Mouse (Mus musculus): ENCODE results near the gene Loxl4. TPM values are rescaled to one million over a fixed set of nuclear protein-coding genes. Genes with fewer than 3 reads are reported as not detected.

Loxl4 gene
- polyA plus RNA-seq (2016; fragmentation: Nextera tagmentation; extraction: Ambion mirVana): 0.04 and 0.10 TPM in 2 replicates

DNA sequence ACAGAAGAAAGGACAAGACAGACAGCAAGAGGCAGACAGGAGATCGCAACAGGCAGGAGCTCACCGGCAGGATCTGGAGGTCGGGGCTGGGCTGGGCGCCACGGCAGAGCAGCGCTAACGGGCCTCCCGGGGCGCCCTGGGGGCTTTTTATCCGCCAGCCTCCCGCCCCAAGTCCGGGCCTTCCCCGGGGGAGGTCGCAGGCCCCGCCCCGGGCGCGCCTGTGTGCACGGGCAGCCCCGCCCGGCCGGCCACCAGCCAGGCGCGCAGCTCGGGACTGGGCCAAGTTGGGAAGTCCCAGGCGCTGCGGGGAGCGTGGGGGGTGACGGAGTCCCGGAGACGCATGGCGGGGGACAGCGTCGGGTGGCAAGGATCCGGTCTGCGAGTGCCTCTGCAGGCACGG lies at the start of gene Loxl4:
Gene Loxl4, minus strand, starts transcription at position 160 of the 400 bp plus-strand sequence.
- Histone ChIP-seq H3K27me3 (ENCODE audit: insufficient read depth, poor library complexity, severe bottlenecking) (peaks cover 65% of the 10 kb centered on the region), H3K4me1 (peaks cover 17% of the 10 kb centered on the region), H3K27ac (0 out of 2 replicates have a peak within 1 kb of the TSS, but pooled peaks have one; percentile 42), H3K36me3 (no peaks in the 10 kb centered on the region), H3K4me3 (peak within 1 kb of the TSS; percentile 62), H3K9me3 (no peaks in the 10 kb centered on the region)
- 2% methylated on average over 37 of the region's 37 CpGs for WGBS
- no peak for DNase-seq (ENCODE audit: low spot score)

- Histone ChIP-seq H3K27me3 (ENCODE audit: insufficient read depth, poor library complexity, severe bottlenecking) (peaks cover 13% of the 10 kb centered on the region; the same call in 1 of the 2 replicates), H3K9me3 (no peaks in the 10 kb centered on the region), H3K36me3 (no peaks in the 10 kb centered on the region), H3K27ac (peak overlapping the region; percentile 60; the same call in 1 of the 2 replicates), H3K4me3 (no peak overlapping the region), H3K4me1 (peaks cover 24% of the 10 kb centered on the region)
- no peak for DNase-seq (ENCODE audit: low spot score)
- 42% methylated on average over 9 of the region's 9 CpGs for WGBS
Measured at GRCm38 (mm10) chr19:42661430-42662164, 49.0 kb upstream of the Loxl4 start.

DNA sequence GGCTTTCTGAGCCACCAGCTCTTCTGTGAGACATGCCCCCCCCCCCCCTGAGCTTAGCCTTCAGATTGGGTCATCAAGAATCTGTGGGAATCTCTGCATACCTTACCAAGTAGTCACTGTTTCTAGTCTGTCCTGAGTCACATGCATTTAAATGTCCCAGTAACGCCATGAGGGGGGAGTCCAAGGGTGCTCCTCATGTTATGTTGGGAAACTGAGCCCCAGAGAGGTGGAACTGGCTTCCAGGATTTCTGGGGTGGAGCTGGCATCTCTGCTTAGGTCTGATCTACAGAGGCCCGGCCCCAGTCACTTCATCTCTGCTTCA lies 47.6 kb upstream of the Loxl4 start:
- DNase-seq (ENCODE audit: low spot score): no peak

GRCm38 (mm10) chr19:42659354-42660243 lies 47.0 kb upstream of the Loxl4 start:
- 62% methylated on average over 21 of the region's 21 CpGs for WGBS
- H3K9me3 ChIP-seq: no peaks in the 10 kb centered on the region
- no peak overlapping the region for H3K4me3 ChIP-seq
- H3K27ac ChIP-seq: peak overlapping the region; percentile 5; the same call in 1 of the 2 replicates
- peaks cover 31% of the 10 kb centered on the region for H3K27me3 ChIP-seq (ENCODE audit: insufficient read depth, poor library complexity, severe bottlenecking)
- no peak for DNase-seq (ENCODE audit: low spot score)
- no peaks in the 10 kb centered on the region for H3K36me3 ChIP-seq
- H3K4me1 ChIP-seq: peaks cover 24% of the 10 kb centered on the region

More for the DNA sequence above, 47.6 kb upstream of the Loxl4 start:
- no peak overlapping the region for H3K4me3 ChIP-seq
- H3K27ac ChIP-seq: no peak overlapping the region
- H3K27me3 ChIP-seq (ENCODE audit: insufficient read depth, poor library complexity, severe bottlenecking): peaks cover 27% of the 10 kb centered on the region
- peaks cover 24% of the 10 kb centered on the region for H3K4me1 ChIP-seq
- 74% methylated on average over 2 of the region's 2 CpGs for WGBS
- H3K9me3 ChIP-seq: no peaks in the 10 kb centered on the region
- no peaks in the 10 kb centered on the region for H3K36me3 ChIP-seq

- Histone ChIP-seq H3K4me3 (no peak overlapping the region), H3K27ac (no peak overlapping the region), H3K36me3 (no peaks in the 10 kb centered on the region), H3K9me3 (no peaks in the 10 kb centered on the region), H3K27me3 (ENCODE audit: insufficient read depth, poor library complexity, severe bottlenecking) (peaks cover 37% of the 10 kb centered on the region), H3K4me1 (peaks cover 26% of the 10 kb centered on the region)
- no peak for DNase-seq (ENCODE audit: low spot score)
- WGBS: 75% methylated on average over 6 of the region's 6 CpGs
Measured at GRCm38 (mm10) chr19:42658435-42659135, 46.0 kb upstream of the Loxl4 start.

GRCm38 (mm10) chr19:42657769-42658168 lies 45.2 kb upstream of the Loxl4 start:
- H3K4me3 ChIP-seq: no peak overlapping the region
- H3K9me3 ChIP-seq: no peaks in the 10 kb centered on the region
- H3K36me3 ChIP-seq: no peaks in the 10 kb centered on the region
- H3K27me3 ChIP-seq (ENCODE audit: insufficient read depth, poor library complexity, severe bottlenecking): peaks cover 33% of the 10 kb centered on the region
- no peak for DNase-seq (ENCODE audit: low spot score)
- H3K27ac ChIP-seq: no peak overlapping the region
- WGBS: 56% methylated on average over 4 of the region's 4 CpGs
- H3K4me1 ChIP-seq: peaks cover 33% of the 10 kb centered on the region

DNA sequence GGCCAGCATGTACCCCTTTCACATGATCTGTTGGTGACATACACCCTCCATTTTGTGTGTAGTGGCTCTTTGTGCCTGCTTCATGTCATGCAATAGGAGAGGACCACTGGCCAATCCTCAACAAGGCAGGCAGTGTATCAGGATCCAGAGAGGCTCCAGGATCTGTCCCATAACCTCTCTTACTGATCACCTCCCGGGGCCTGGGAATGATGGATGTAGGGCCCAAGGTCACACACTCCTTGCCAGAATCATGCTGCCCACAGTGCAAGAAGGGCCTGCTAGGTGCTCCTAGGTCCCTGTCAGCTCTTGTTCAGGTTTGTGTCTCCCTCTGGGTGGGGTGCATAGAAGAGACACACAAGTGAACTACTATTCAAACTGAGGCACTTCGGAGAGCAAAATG lies 44.7 kb upstream of the Loxl4 start:
- WGBS: 81% methylated on average over 2 of the region's 2 CpGs
- H3K27me3 ChIP-seq (ENCODE audit: insufficient read depth, poor library complexity, severe bottlenecking): peaks cover 33% of the 10 kb centered on the region
- H3K36me3 ChIP-seq: no peaks in the 10 kb centered on the region
- H3K27ac ChIP-seq: no peak overlapping the region
- H3K4me3 ChIP-seq: no peak overlapping the region
- no peak for DNase-seq (ENCODE audit: low spot score)
- H3K4me1 ChIP-seq: peaks cover 32% of the 10 kb centered on the region
- H3K9me3 ChIP-seq: no peaks in the 10 kb centered on the region

DNA sequence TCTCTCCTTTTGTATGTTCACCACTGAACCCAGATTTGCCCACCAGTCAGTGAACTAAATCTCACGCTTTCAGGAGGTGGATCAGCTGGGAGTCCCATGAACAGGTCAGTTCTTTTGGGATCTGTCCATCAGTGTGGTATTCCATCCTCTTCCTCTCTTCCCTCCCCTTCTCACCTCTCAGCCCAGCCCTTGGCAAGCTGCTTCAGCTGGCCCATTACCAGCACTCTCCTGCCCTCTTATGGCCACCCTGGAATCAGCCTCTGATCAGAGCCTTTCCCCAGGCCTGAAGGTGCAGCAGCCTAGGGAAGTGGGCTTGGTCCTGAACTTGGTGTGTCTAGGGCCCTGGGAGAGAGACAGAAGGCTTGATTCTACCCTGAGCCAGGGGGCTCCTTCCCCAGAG lies 42.4 kb upstream of the Loxl4 start:
- no peak for DNase-seq (ENCODE audit: low spot score)
- 27% methylated on average over 1 of the region's 1 CpGs for WGBS

DNA sequence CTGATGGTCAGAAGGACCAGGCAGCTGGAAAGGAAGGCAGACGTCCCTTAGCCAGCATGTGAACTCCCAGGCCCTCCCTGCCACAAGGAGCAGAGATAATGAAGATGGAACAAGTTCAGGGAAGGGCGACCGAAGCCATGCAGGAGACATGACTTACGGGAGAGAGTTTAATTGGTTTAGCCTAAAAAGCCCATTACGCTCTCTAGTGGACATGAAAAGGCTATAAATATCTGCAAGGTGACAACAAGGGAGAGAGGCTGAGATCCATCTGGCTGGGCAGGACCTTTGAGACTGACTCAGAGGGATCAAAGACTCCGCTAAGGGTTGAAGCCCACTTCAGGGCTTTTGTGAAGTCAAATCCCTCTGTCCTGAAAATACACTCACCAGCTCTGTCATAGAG lies 40.5 kb upstream of the Loxl4 start:
- WGBS: 33% methylated on average over 6 of the region's 6 CpGs

More for the DNA sequence above, 42.4 kb upstream of the Loxl4 start:
- H3K9me3 ChIP-seq: no peaks in the 10 kb centered on the region
- no peak overlapping the region for H3K4me3 ChIP-seq
- peaks cover 33% of the 10 kb centered on the region for H3K27me3 ChIP-seq (ENCODE audit: insufficient read depth, poor library complexity, severe bottlenecking)
- H3K36me3 ChIP-seq: no peaks in the 10 kb centered on the region
- no peak overlapping the region for H3K27ac ChIP-seq
- peaks cover 17% of the 10 kb centered on the region for H3K4me1 ChIP-seq

GRCm38 (mm10) chr19:42652425-42652824 lies 39.8 kb upstream of the Loxl4 start:
- peaks cover 27% of the 10 kb centered on the region for H3K27me3 ChIP-seq (ENCODE audit: insufficient read depth, poor library complexity, severe bottlenecking)
- no peak for DNase-seq (ENCODE audit: low spot score)
- H3K4me1 ChIP-seq: peaks cover 10% of the 10 kb centered on the region
- H3K4me3 ChIP-seq: no peak overlapping the region
- H3K36me3 ChIP-seq: no peaks in the 10 kb centered on the region
- H3K9me3 ChIP-seq: no peaks in the 10 kb centered on the region
- WGBS: 82% methylated on average over 7 of the region's 7 CpGs
- no peak overlapping the region for H3K27ac ChIP-seq

More for the DNA sequence above, 40.5 kb upstream of the Loxl4 start:
- Histone ChIP-seq H3K27ac (no peak overlapping the region), H3K27me3 (ENCODE audit: insufficient read depth, poor library complexity, severe bottlenecking) (peaks cover 27% of the 10 kb centered on the region), H3K9me3 (no peaks in the 10 kb centered on the region), H3K4me1 (peaks cover 10% of the 10 kb centered on the region), H3K4me3 (no peak overlapping the region), H3K36me3 (no peaks in the 10 kb centered on the region)
- no peak for DNase-seq (ENCODE audit: low spot score)

DNA sequence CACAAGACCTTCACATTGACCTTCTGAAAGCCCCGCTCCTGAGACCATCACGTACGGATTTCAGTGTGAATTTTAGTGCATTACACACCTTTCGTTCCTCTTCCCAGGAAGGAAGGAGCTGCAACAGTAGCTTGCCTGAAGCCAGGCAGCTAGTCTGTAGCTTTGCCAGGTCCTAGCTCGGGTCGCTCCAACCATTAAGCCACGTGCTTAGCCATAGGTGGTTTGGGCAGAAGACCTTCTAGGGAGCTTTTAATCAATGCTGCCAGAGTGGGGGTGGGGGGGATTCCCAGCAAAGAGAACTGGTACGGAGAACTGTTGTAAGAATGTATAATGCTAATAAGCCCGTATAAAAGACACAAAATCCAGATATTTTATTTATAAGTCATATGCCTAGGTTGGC lies 27.6 kb upstream of the Loxl4 start:
- DNase-seq (ENCODE audit: low spot score): no peak
- Histone ChIP-seq H3K4me3 (no peak overlapping the region), H3K9me3 (no peaks in the 10 kb centered on the region), H3K4me1 (peaks cover 9% of the 10 kb centered on the region), H3K27ac (no peak overlapping the region), H3K27me3 (ENCODE audit: insufficient read depth, poor library complexity, severe bottlenecking) (peaks cover 5% of the 10 kb centered on the region; the same call in 1 of the 2 replicates), H3K36me3 (no peaks in the 10 kb centered on the region)
- WGBS: 77% methylated on average over 9 of the region's 9 CpGs

DNA sequence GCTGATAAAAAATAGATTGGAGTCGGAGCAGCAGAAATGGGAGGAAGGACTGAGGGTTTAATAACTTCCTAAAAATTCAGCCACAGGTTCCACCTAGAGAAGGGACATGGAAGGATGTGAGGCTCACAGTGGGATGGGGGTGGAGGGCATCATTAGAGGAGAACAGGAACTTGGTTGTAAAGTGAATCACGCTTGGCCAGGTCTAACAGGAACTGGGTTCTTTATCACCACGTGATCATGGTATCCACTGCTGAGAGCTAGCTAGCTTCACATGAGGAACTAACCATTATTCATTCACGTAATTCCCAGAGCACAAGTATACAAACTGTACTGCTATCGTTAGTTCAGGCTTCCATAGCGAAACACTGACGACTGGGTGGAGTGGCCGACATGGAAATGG lies 26.9 kb upstream of the Loxl4 start:
- Histone ChIP-seq H3K4me1 (peaks cover 9% of the 10 kb centered on the region), H3K27ac (no peak overlapping the region), H3K9me3 (no peaks in the 10 kb centered on the region), H3K4me3 (no peak overlapping the region), H3K27me3 (ENCODE audit: insufficient read depth, poor library complexity, severe bottlenecking) (peaks cover 5% of the 10 kb centered on the region; the same call in 1 of the 2 replicates), H3K36me3 (no peaks in the 10 kb centered on the region)
- WGBS: 66% methylated on average over 8 of the region's 8 CpGs
- DNase-seq (ENCODE audit: low spot score): no peak

Data from heart, embryonic 10.5 days (tissue).